Mouse (Mus musculus) intestine, embryonic 15.5 days (tissue): Measurements from ENCODE around the gene Gnb1. TPM values are rescaled to one million over a fixed set of nuclear protein-coding genes. Genes with fewer than 3 reads are reported as not detected.

Experiments
- ATAC-seq: fragments of 200-750 bp; cut with Nextera tagmentation; 2 replicates; pipeline ENCODE4 v1.8.0; 2017; ENCODE audit warnings: moderate TSS enrichment, moderate library complexity
- H3K27ac ChIP-seq: fragments of 300-500 bp; sonication (generic); 2 replicates; pipeline ENCODE4 v1.5.1; 2015; ENCODE audit warnings: mild to moderate bottlenecking, inconsistent platforms
- H3K27me3 ChIP-seq: fragments of 300-500 bp; sonication (generic); replicated peaks from 2 replicates; pipeline ENCODE4 v1.6.1; 2015; ENCODE audit warnings: inconsistent platforms
- H3K36me3 ChIP-seq: fragments of 300-500 bp; sonication (generic); 2 replicates; pipeline ENCODE4 v1.6.1; 2015; ENCODE audit warnings: inconsistent platforms
- H3K4me1 ChIP-seq: fragments of 300-500 bp; sonication (generic); replicated peaks from 2 replicates; pipeline ENCODE4 v1.6.1; 2015; ENCODE audit warnings: inconsistent platforms
- H3K4me2 ChIP-seq: fragments of 300-500 bp; sonication (generic); replicated peaks from 2 replicates; pipeline ENCODE4 v1.6.1; 2015; ENCODE audit warnings: mild to moderate bottlenecking, inconsistent platforms
- H3K4me3 ChIP-seq: fragments of 300-500 bp; sonication (generic); replicated peaks from 2 replicates; pipeline ENCODE4 v1.5.1; 2015; ENCODE audit warnings: inconsistent platforms
- H3K9ac ChIP-seq: fragments of 300-500 bp; sonication (generic); 2 replicates; pipeline ENCODE4 v1.6.1; 2015; ENCODE audit warnings: inconsistent platforms
- H3K9me3 ChIP-seq: fragments of 300-500 bp; sonication (generic); 2 replicates; pipeline ENCODE4 v1.6.1; 2016; ENCODE audit warnings: inconsistent platforms
- WGBS: fragments of 180-500 bp; shearing (Covaris S2); methylation state at CpG from one replicate; pipeline ENCODE4 v1.1.7; 2015; 5-methylcytosine and 5-hydroxymethylcytosine counted together
- polyA plus RNA-seq: library from polyadenylated mRNA; unstranded; fragments of >200 nt; fragmentation: Nextera tagmentation; extraction: Ambion mirVana; gene quantifications from 2 replicates; pipeline ENCODE4 v1.2.1, GENCODE M21; 2015

Gene Gnb1
- polyA plus RNA-seq = 460 and 467 TPM in 2 replicates

GRCm38 (mm10) chr4:155490990-155491504 is at the start of gene Gnb1:
Gnb1 (plus strand) TSS chr4:155491361.
- under 1% methylated on average over 51 of the region's 60 CpGs for WGBS
- Histone ChIP-seq H3K27ac (peak within 1 kb of the TSS; percentile 89), H3K4me1 (peaks cover 57% of the 10 kb centered on the region), H3K36me3 (no peaks in the 10 kb centered on the region), H3K27me3 (no peaks in the 10 kb centered on the region), H3K9ac (peak within 1 kb of the TSS; percentile 99), H3K4me2 (peak within 1 kb of the TSS; percentile 76), H3K9me3 (no peaks in the 10 kb centered on the region), H3K4me3 (peak within 1 kb of the TSS; percentile 98)
- peak; percentile 65 for ATAC-seq

- no peak for ATAC-seq
- Histone ChIP-seq H3K36me3 (no peaks in the 10 kb centered on the region), H3K4me1 (no peaks in the 10 kb centered on the region), H3K27ac (no peak overlapping the region), H3K4me2 (no peak overlapping the region), H3K4me3 (no peak overlapping the region), H3K27me3 (no peaks in the 10 kb centered on the region), H3K9me3 (no peaks in the 10 kb centered on the region), H3K9ac (no peak overlapping the region)
- 68% methylated on average over 3 of the region's 3 CpGs for WGBS
Observed at GRCm38 (mm10) chr4:155442808-155443207, 48.4 kb upstream of the Gnb1 start.

GRCm38 (mm10) chr4:155451597-155451996 is 39.6 kb upstream of the Gnb1 start:
- 39% methylated on average over 10 of the region's 10 CpGs for WGBS
- no peak overlapping the region for H3K4me3 ChIP-seq
- H3K9me3 ChIP-seq = no peaks in the 10 kb centered on the region
- no peaks in the 10 kb centered on the region for H3K27me3 ChIP-seq
- no peak for ATAC-seq
- H3K9ac ChIP-seq = no peak overlapping the region
- no peaks in the 10 kb centered on the region for H3K36me3 ChIP-seq
- H3K4me1 ChIP-seq = no peaks in the 10 kb centered on the region
- H3K4me2 ChIP-seq = no peak overlapping the region
- no peak overlapping the region for H3K27ac ChIP-seq

- 87% methylated on average over 5 of the region's 5 CpGs for WGBS
- H3K4me2 ChIP-seq = no peak overlapping the region
- no peaks in the 10 kb centered on the region for H3K9me3 ChIP-seq
- H3K9ac ChIP-seq = no peak overlapping the region
- H3K4me3 ChIP-seq = no peak overlapping the region
- no peaks in the 10 kb centered on the region for H3K4me1 ChIP-seq
- no peak for ATAC-seq
- H3K36me3 ChIP-seq = no peaks in the 10 kb centered on the region
- no peak overlapping the region for H3K27ac ChIP-seq
- no peaks in the 10 kb centered on the region for H3K27me3 ChIP-seq
Observed at GRCm38 (mm10) chr4:155458575-155458974, 32.6 kb upstream of the Gnb1 start.

GRCm38 (mm10) chr4:155463050-155463449 is 28.1 kb upstream of the Gnb1 start:
- no peak for ATAC-seq
- Histone ChIP-seq H3K27ac (no peak overlapping the region), H3K9me3 (no peaks in the 10 kb centered on the region), H3K4me2 (no peak overlapping the region), H3K9ac (no peak overlapping the region), H3K4me1 (no peaks in the 10 kb centered on the region), H3K36me3 (no peaks in the 10 kb centered on the region), H3K4me3 (no peak overlapping the region), H3K27me3 (no peaks in the 10 kb centered on the region)
- WGBS = 76% methylated on average over 13 of the region's 13 CpGs

GRCm38 (mm10) chr4:155463611-155464010 is 27.6 kb upstream of the Gnb1 start:
- Histone ChIP-seq H3K4me2 (no peak overlapping the region), H3K9ac (no peak overlapping the region), H3K4me3 (no peak overlapping the region), H3K9me3 (no peaks in the 10 kb centered on the region), H3K27ac (no peak overlapping the region), H3K4me1 (no peaks in the 10 kb centered on the region), H3K36me3 (no peaks in the 10 kb centered on the region), H3K27me3 (no peaks in the 10 kb centered on the region)
- WGBS = 82% methylated on average over 6 of the region's 6 CpGs
- ATAC-seq = no peak

- Histone ChIP-seq H3K4me1 (no peaks in the 10 kb centered on the region; the same call in 1 of the 2 replicates), H3K9ac (no peak overlapping the region), H3K4me2 (no peak overlapping the region), H3K9me3 (no peaks in the 10 kb centered on the region), H3K36me3 (no peaks in the 10 kb centered on the region), H3K27ac (no peak overlapping the region), H3K27me3 (no peaks in the 10 kb centered on the region), H3K4me3 (no peak overlapping the region)
- ATAC-seq = no peak
- WGBS = 90% methylated on average over 4 of the region's 4 CpGs
Observed at GRCm38 (mm10) chr4:155464061-155464460, 27.1 kb upstream of the Gnb1 start.

GRCm38 (mm10) chr4:155465607-155466006 is 25.6 kb upstream of the Gnb1 start:
- no peaks in the 10 kb centered on the region for H3K36me3 ChIP-seq
- H3K4me3 ChIP-seq = no peak overlapping the region
- ATAC-seq = no peak
- no peaks in the 10 kb centered on the region for H3K9me3 ChIP-seq
- 64% methylated on average over 6 of the region's 6 CpGs for WGBS
- H3K4me1 ChIP-seq = no peaks in the 10 kb centered on the region; the same call in 1 of the 2 replicates
- H3K9ac ChIP-seq = no peak overlapping the region
- H3K4me2 ChIP-seq = no peak overlapping the region
- no peaks in the 10 kb centered on the region for H3K27me3 ChIP-seq
- no peak overlapping the region for H3K27ac ChIP-seq

- H3K36me3 ChIP-seq = no peaks in the 10 kb centered on the region
- H3K4me1 ChIP-seq = no peaks in the 10 kb centered on the region; the same call in 1 of the 2 replicates
- H3K4me2 ChIP-seq = no peak overlapping the region
- H3K27me3 ChIP-seq = no peaks in the 10 kb centered on the region
- H3K9ac ChIP-seq = no peak overlapping the region
- ATAC-seq = no peak
- H3K9me3 ChIP-seq = no peaks in the 10 kb centered on the region
- 84% methylated on average over 5 of the region's 5 CpGs for WGBS
- H3K27ac ChIP-seq = no peak overlapping the region
- H3K4me3 ChIP-seq = no peak overlapping the region
Observed at GRCm38 (mm10) chr4:155466080-155466479, 25.1 kb upstream of the Gnb1 start.

GRCm38 (mm10) chr4:155467237-155468010 is 23.7 kb upstream of the Gnb1 start:
- H3K27ac ChIP-seq = no peak overlapping the region
- no peak overlapping the region for H3K4me3 ChIP-seq
- no peak overlapping the region for H3K4me2 ChIP-seq
- no peaks in the 10 kb centered on the region; the same call in 1 of the 2 replicates for H3K4me1 ChIP-seq
- ATAC-seq = no peak
- no peaks in the 10 kb centered on the region for H3K36me3 ChIP-seq
- no peaks in the 10 kb centered on the region for H3K9me3 ChIP-seq
- H3K9ac ChIP-seq = no peak overlapping the region
- H3K27me3 ChIP-seq = no peaks in the 10 kb centered on the region
- WGBS = 84% methylated on average over 13 of the region's 13 CpGs

- H3K27me3 ChIP-seq = no peaks in the 10 kb centered on the region
- no peaks in the 10 kb centered on the region for H3K9me3 ChIP-seq
- whole genome bisulfite sequencing = 10% methylated on average over 21 of the region's 21 CpGs
- H3K4me2 ChIP-seq = peak within 1 kb of the TSS; percentile 68
- peak within 1 kb of the TSS; percentile 37 for H3K4me3 ChIP-seq
- peak within 1 kb of the TSS; percentile 26; the same call in 1 of the 2 replicates for H3K9ac ChIP-seq
- H3K36me3 ChIP-seq = no peaks in the 10 kb centered on the region
- H3K4me1 ChIP-seq = no peaks in the 10 kb centered on the region; the same call in 1 of the 2 replicates
- ATAC-seq = peak; percentile 70
- no peak within 1 kb of the TSS for H3K27ac ChIP-seq
Observed at GRCm38 (mm10) chr4:155468952-155469351, 22.2 kb upstream of the Gnb1 start, which contains the start of gene Tmem52. Tmem52 (plus strand) TSS chr4:155469114.

- H3K27ac ChIP-seq = no peak overlapping the region
- H3K4me2 ChIP-seq = peak overlapping the region; percentile 68; the same call in 1 of the 2 replicates
- no peaks in the 10 kb centered on the region for H3K27me3 ChIP-seq
- H3K4me3 ChIP-seq = no peak overlapping the region
- no peaks in the 10 kb centered on the region for H3K36me3 ChIP-seq
- H3K4me1 ChIP-seq = no peaks in the 10 kb centered on the region; the same call in 1 of the 2 replicates
- no peak overlapping the region for H3K9ac ChIP-seq
- WGBS = 82% methylated on average over 18 of the region's 18 CpGs
- no peak for ATAC-seq
- no peaks in the 10 kb centered on the region for H3K9me3 ChIP-seq
Observed at GRCm38 (mm10) chr4:155469590-155470262, 21.4 kb upstream of the Gnb1 start.
